Mouse (Mus musculus) myocyte (in vitro differentiated cells): ENCODE data around the gene Vps72.

ENCODE experiments used
- E2F4 ChIP-seq: IDR thresholded peaks from one replicate; pipeline ENCODE4 v1.6.1; 2011; ENCODE audit warnings: mild to moderate bottlenecking, control low read depth, moderate library complexity; ENCODE audit not compliant: insufficient read depth
- MAX ChIP-seq: IDR thresholded peaks from one replicate; pipeline ENCODE4 v1.6.1; 2011; ENCODE audit warnings: low read depth, mild to moderate bottlenecking, control low read depth
- POLR2A ChIP-seq: IDR thresholded peaks from one replicate; pipeline ENCODE4 v1.6.1; 2011; ENCODE audit warnings: low read depth, mild to moderate bottlenecking, control low read depth, moderate library complexity; ENCODE audit not compliant: insufficient read length
- POLR2AphosphoS2 ChIP-seq: IDR thresholded peaks from one replicate; pipeline ENCODE4 v1.6.1; 2011; ENCODE audit warnings: low read depth, control low read depth; ENCODE audit not compliant: insufficient read length

DNA sequence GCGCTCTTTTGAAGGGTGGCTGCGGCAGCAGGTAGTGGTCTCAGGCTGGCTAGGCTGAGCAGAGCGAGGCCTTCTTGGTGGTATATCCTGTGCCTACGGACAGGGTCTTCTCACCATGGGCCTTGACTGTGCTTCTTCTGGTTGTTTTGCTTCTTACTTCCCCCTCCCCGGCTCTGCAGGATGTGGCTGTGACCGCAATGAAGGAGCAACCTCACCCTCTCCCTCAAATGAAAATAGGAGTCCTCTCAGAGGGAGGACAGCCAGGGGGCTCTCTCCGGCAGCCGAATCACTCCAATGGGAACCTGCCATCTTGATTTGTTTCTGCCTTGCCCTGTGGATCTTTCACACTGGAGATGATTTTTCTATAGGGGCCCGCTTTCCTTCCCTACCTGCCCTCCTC is 30.7 kb downstream of the Vps72 start:
- no peak for TF ChIP-seq E2F4
- TF ChIP-seq POLR2A: no peak
- TF ChIP-seq POLR2AphosphoS2: no peak
- TF ChIP-seq MAX: no peak
